ENCODE assay signal across 8 mouse cellular contexts in genomic region chr11:22860335-22861227, GRCm38 (mm10). TPM values are rescaled to one million over a fixed set of nuclear protein-coding genes. Genes with fewer than 3 reads are reported as not detected.
DNase-seq lines count a peak whose midpoint lies in the region; ATAC-seq and TF ChIP-seq lines count a peak whose summit lies in the region.

Gene B3gnt2 (minus strand): TSS chr11:22860961.

- H3K9ac ChIP-seq in embryonic facial prominence, embryonic 11.5 days (replicated peaks; ENCODE audit: low read length), result peak within 1 kb of the TSS; percentile 67
- H3K9ac ChIP-seq in heart, embryonic 13.5 days, result peak within 1 kb of the TSS; percentile 88

- H3K4me3 ChIP-seq in spleen, adult 2 months (ENCODE audit: extremely low read depth, insufficient read depth, insufficient read length), result peak within 1 kb of the TSS; percentile 79
- peak within 1 kb of the TSS; percentile 70 for H3K4me3 ChIP-seq in embryonic facial prominence, embryonic 11.5 days (ENCODE audit: low read depth, low read length)
- H3K4me3 ChIP-seq in heart, embryonic 13.5 days, result peak within 1 kb of the TSS; percentile 85
- H3K4me3 ChIP-seq in testis, adult 2 months (ENCODE audit: control insufficient read depth, low read depth, low read length), result peak within 1 kb of the TSS; percentile 79

- H3K27me3 ChIP-seq in spleen, adult 2 months (ENCODE audit: control insufficient read depth, insufficient read depth, low read length), result no peaks in the 10 kb centered on the region
- H3K27me3 ChIP-seq in embryonic facial prominence, embryonic 11.5 days (ENCODE audit: control insufficient read depth, insufficient read depth, low read length), result peaks cover 16% of the 10 kb centered on the region; the same call in 1 of the 2 replicates
- H3K27me3 ChIP-seq in heart, embryonic 13.5 days (replicated peaks), result peaks cover 27% of the 10 kb centered on the region
- H3K27me3 ChIP-seq in testis, adult 2 months (ENCODE audit: control insufficient read depth, insufficient read depth, low read length), result peaks cover 4% of the 10 kb centered on the region; the same call in 1 of the 2 replicates

- peak in 1 of 2 experiments; percentile 51 for DNase-seq in spleen, adult 2 months (ENCODE audit: low read depth in 1 of 2, low spot score in 2 of 2)
- DNase-seq in spleen, adult 12 weeks (ENCODE audit: low spot score), result no peak
- DNase-seq in embryonic facial prominence, embryonic 11.5 days (ENCODE audit: low spot score), result peak; percentile 51
- peak; percentile 27 for DNase-seq in layer of hippocampus, adult 9-11 months
- DNase-seq in lung, postnatal 25 days (ENCODE audit: low spot score), result peak; percentile 51
- no peak for DNase-seq in cerebellum, postnatal 4 days (ENCODE audit: low spot score in 2 of 2)

- peak within 1 kb of the TSS; percentile 97 for H3K4me2 ChIP-seq in embryonic facial prominence, embryonic 11.5 days (ENCODE audit: low read depth, low read length)
- H3K4me2 ChIP-seq in heart, embryonic 13.5 days, result peak within 1 kb of the TSS; percentile 100

- H3K27ac ChIP-seq in spleen, adult 2 months (ENCODE audit: insufficient read depth, low read length), result peak within 1 kb of the TSS; percentile 95
- H3K27ac ChIP-seq in embryonic facial prominence, embryonic 11.5 days (replicated peaks; ENCODE audit: low read depth, low read length), result no peak within 1 kb of the TSS; the same call in 1 of the 2 replicates
- peak within 1 kb of the TSS; percentile 85 for H3K27ac ChIP-seq in heart, embryonic 13.5 days (replicated peaks)
- peak within 1 kb of the TSS; percentile 80 for H3K27ac ChIP-seq in testis, adult 2 months (ENCODE audit: control insufficient read depth, insufficient read depth, low read depth, low read length)

- WGBS in spleen, adult 2 months, result 9% methylated on average over 41 of the region's 41 CpGs
- WGBS in embryonic facial prominence, embryonic 11.5 days, result 4% methylated on average over 41 of the region's 41 CpGs
- 7% methylated on average over 41 of the region's 41 CpGs for WGBS in heart, embryonic 13.5 days

- no peaks in the 10 kb centered on the region for H3K36me3 ChIP-seq in spleen, adult 2 months (ENCODE audit: control insufficient read depth, insufficient read depth, low read length)
- no peaks in the 10 kb centered on the region for H3K36me3 ChIP-seq in embryonic facial prominence, embryonic 11.5 days (replicated peaks; ENCODE audit: control insufficient read depth, insufficient read depth, low read depth, low read length)
- no peaks in the 10 kb centered on the region for H3K36me3 ChIP-seq in heart, embryonic 13.5 days
- H3K36me3 ChIP-seq in testis, adult 2 months (ENCODE audit: control insufficient read depth, insufficient read depth, low read length), result no peaks in the 10 kb centered on the region

- TF ChIP-seq POLR2A in spleen, adult 2 months (IDR thresholded peaks at IDR 0.05; ENCODE audit: low read depth, low read length), result no peak
- no peak for TF ChIP-seq POLR2A in testis, adult 2 months (IDR thresholded peaks at IDR 0.05; ENCODE audit: control insufficient read depth, low read depth, low read length)

- H3K9me3 ChIP-seq in embryonic facial prominence, embryonic 11.5 days (replicated peaks; ENCODE audit: control insufficient read depth, low read length), result no peaks in the 10 kb centered on the region
- H3K9me3 ChIP-seq in heart, embryonic 13.5 days, result no peaks in the 10 kb centered on the region

- no peak for TF ChIP-seq CTCF in spleen, adult 2 months (IDR thresholded peaks at IDR 0.05; ENCODE audit: extremely low read depth, insufficient read depth, insufficient read length, insufficient replicate concordance)
- TF ChIP-seq CTCF in testis, adult 2 months (IDR thresholded peaks at IDR 0.05; ENCODE audit: control insufficient read depth, insufficient read depth, insufficient replicate concordance, low read depth, low read length), result no peak

- H3K4me1 ChIP-seq in spleen, adult 2 months (ENCODE audit: control insufficient read depth, insufficient read depth, insufficient read length), result peaks cover 6% of the 10 kb centered on the region; the same call in 1 of the 2 replicates
- peaks cover 6% of the 10 kb centered on the region for H3K4me1 ChIP-seq in embryonic facial prominence, embryonic 11.5 days (ENCODE audit: control insufficient read depth, insufficient read depth, low read length)
- H3K4me1 ChIP-seq in heart, embryonic 13.5 days, result peaks cover 17% of the 10 kb centered on the region
- peaks cover 17% of the 10 kb centered on the region for H3K4me1 ChIP-seq in testis, adult 2 months (ENCODE audit: control insufficient read depth, insufficient read depth, low read length)

- ATAC-seq in embryonic facial prominence, embryonic 11.5 days (replicated peaks; ENCODE audit: insufficient number of reproducible peaks, low FRiP score, low TSS enrichment, low read depth), result no peak
- no peak for ATAC-seq in heart, embryonic 13.5 days (ENCODE audit: extremely low read depth, insufficient number of reproducible peaks, low FRiP score, low TSS enrichment)

RNA-seq across cellular contexts. Expression of gene B3gnt2, which starts in this region (rescaled TPM):
- 18.9 and 23.4 TPM in 2 replicates for polyA plus RNA-seq in spleen, adult 2 months (2012; rRNA removed)
- polyA plus RNA-seq in embryonic facial prominence, embryonic 11.5 days (2014; fragmentation: Nextera tagmentation; extraction: Ambion mirVana), result 2.7 and 3.9 TPM in 2 replicates
- polyA plus RNA-seq in heart, embryonic 13.5 days (2015; fragmentation: Nextera tagmentation; extraction: Ambion mirVana), result 3.3 and 4.5 TPM in 2 replicates
- 1.2 and 1.6 TPM in 2 replicates for polyA plus RNA-seq in testis, adult 2 months (2012; rRNA removed)

Comparison
In these comparisons a context has a peak if more than half of its experiments do, and no peak if none do; other contexts are left out.
1. DNase-seq: peak in embryonic facial prominence, embryonic 11.5 days (single experiment), layer of hippocampus, adult 9-11 months (single experiment) and lung, postnatal 25 days (single experiment); none in spleen, adult 12 weeks (single experiment) and cerebellum, postnatal 4 days (0 of 2).
2. Peak in every context shown above with its lines, with median percentiles within 50 percentile points of each other: H3K4me3 ChIP-seq.